Mouse (Mus musculus): Measurements from ENCODE around the gene Tnxb.
"Not testable (repeated sequence)": the region's sequence is repeated elsewhere in the genome, so short reads cannot be mapped to it uniquely, and the experiment has no call there.

Gene Tnxb

GRCm38 (mm10) chr17:34685120-34686110 lies 15.1 kb downstream of the Tnxb start:
- no peak for DNase-seq

- DNase-seq = no peak
Observed at GRCm38 (mm10) chr17:34688889-34689288, 18.6 kb downstream of the Tnxb start.

GRCm38 (mm10) chr17:34690458-34690857 lies 20.1 kb downstream of the Tnxb start:
- DNase-seq = no peak

- DNase-seq = no peak
Observed at GRCm38 (mm10) chr17:34692906-34693305, 22.6 kb downstream of the Tnxb start.

GRCm38 (mm10) chr17:34699575-34700408 lies 29.5 kb downstream of the Tnxb start:
- no peak for DNase-seq

- DNase-seq = no peak
Observed at GRCm38 (mm10) chr17:34700671-34701071, 30.3 kb downstream of the Tnxb start.

GRCm38 (mm10) chr17:34706476-34706875 lies 36.1 kb downstream of the Tnxb start:
- not testable (repeated sequence) for DNase-seq

- DNase-seq = peak; percentile 79
Observed at GRCm38 (mm10) chr17:34712951-34713350, 42.6 kb downstream of the Tnxb start.

- not testable (repeated sequence) for DNase-seq
Observed at GRCm38 (mm10) chr17:34714181-34714907, 44.0 kb downstream of the Tnxb start.

GRCm38 (mm10) chr17:34714908-34715445 lies 44.6 kb downstream of the Tnxb start:
- not testable (repeated sequence) for DNase-seq

GRCm38 (mm10) chr17:34715451-34715850 lies 45.1 kb downstream of the Tnxb start:
- not testable (repeated sequence) for DNase-seq

GRCm38 (mm10) chr17:34716247-34716646 lies 45.9 kb downstream of the Tnxb start:
- no peak for DNase-seq

GRCm38 (mm10) chr17:34717401-34717800 lies 47.1 kb downstream of the Tnxb start:
- DNase-seq = no peak

GRCm38 (mm10) chr17:34719886-34720285 lies 49.6 kb downstream of the Tnxb start:
- DNase-seq = not testable (repeated sequence)

GRCm38 (mm10) chr17:34722238-34722637 lies 51.9 kb downstream of the Tnxb start:
- DNase-seq = not testable (repeated sequence)

GRCm38 (mm10) chr17:34723066-34723465 lies 52.7 kb downstream of the Tnxb start:
- DNase-seq = no peak

GRCm38 (mm10) chr17:34727887-34728286 lies 57.6 kb downstream of the Tnxb start:
- DNase-seq = no peak

- not testable (repeated sequence) for DNase-seq
Observed at GRCm38 (mm10) chr17:34729155-34729554, 58.8 kb downstream of the Tnxb start.

GRCm38 (mm10) chr17:34729779-34730553 lies 59.6 kb downstream of the Tnxb start:
- DNase-seq = not testable (repeated sequence)

- DNase-seq = not testable (repeated sequence)
Observed at GRCm38 (mm10) chr17:34737466-34737865, 67.1 kb downstream of the Tnxb start.

GRCm38 (mm10) chr17:34739708-34740107 lies 69.4 kb downstream of the Tnxb start:
- not testable (repeated sequence) for DNase-seq

GRCm38 (mm10) chr17:34740280-34740679 lies 69.9 kb downstream of the Tnxb start:
- DNase-seq = no peak

Measured in thymus, postnatal 4 days (tissue).